Mouse (Mus musculus): ENCODE data around the gene Lmln. TPM values are rescaled to one million over a fixed set of nuclear protein-coding genes. Genes with fewer than 3 reads are reported as not detected.
A peak's percentile ranks its signal among the peaks of the same experiment; 100 is the strongest.
"Not testable (repeated sequence)": the region's sequence is repeated elsewhere in the genome, so short reads cannot be mapped to it uniquely, and the experiment has no call there.

The Lmln gene
- polyA plus RNA-seq, 1 experiment from 2014 or later = 1.8 TPM

GRCm38 (mm10) chr16:33058656-33059055 is 3.7 kb upstream of the Lmln start:
- H3K4me1 ChIP-seq = peaks cover 25% of the 10 kb centered on the region
- not testable (repeated sequence) for H3K9me3 ChIP-seq; H3K27me3 ChIP-seq; H3K4me3 ChIP-seq; ATAC-seq (ENCODE audit: insufficient number of reproducible peaks, insufficient read depth, low FRiP score, low TSS enrichment); H3K27ac ChIP-seq; H3K9ac ChIP-seq
- peak overlapping the region; percentile 72; the same call in 1 of the 2 replicates for H3K4me2 ChIP-seq (replicated peaks)
- WGBS = 91% methylated on average over 9 of the region's 9 CpGs
- peaks cover 32% of the 10 kb centered on the region for H3K36me3 ChIP-seq

DNA sequence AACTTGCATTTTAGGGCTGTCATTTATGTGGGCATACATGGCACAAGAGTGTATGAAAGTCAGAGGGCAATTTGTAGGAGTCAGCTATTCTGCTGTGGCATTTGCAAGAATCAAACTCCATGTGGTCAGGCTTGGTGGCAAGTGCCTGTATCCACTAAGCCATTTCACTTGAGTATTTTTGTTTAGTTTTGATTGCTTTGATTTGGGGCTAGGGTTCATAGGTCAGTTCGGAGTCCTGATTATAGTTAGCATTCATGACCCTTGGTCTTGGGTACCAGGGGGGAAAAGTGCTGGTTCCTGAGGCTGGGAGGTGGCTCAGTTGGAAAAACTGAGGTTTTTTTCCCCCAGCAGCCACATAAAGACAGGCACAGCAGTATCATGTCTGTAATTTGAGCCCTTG is 2.9 kb upstream of the Lmln start:
- Histone ChIP-seq H3K36me3 (peaks cover 32% of the 10 kb centered on the region), H3K4me2 (replicated peaks) (no peak overlapping the region), H3K27ac (no peak overlapping the region), H3K9ac (no peak overlapping the region), H3K4me1 (peaks cover 28% of the 10 kb centered on the region), H3K27me3 (no peaks in the 10 kb centered on the region), H3K9me3 (no peaks in the 10 kb centered on the region), H3K4me3 (no peak overlapping the region)
- no peak for ATAC-seq (ENCODE audit: insufficient number of reproducible peaks, insufficient read depth, low FRiP score, low TSS enrichment)
- WGBS = 83% methylated on average over 1 of the region's 1 CpGs

DNA sequence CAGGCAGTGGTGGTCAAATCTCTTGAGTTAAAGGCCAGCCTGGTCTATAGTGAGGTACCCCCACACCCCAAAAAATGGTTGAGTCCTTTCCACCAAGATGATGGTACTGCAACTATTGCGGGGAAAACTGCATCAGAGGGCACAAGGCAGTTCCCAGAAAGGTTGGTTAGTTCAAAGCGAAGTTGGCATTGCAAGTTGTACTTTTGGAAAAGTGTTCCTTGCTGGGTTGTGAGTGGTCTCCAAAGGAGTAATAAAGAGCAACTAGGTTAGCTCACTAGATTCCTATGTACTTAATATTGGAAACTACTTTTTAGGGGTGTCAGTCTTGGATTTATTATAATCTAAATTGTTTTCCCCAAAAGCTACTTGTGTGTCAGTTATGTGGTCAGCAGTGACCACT is 1.4 kb upstream of the Lmln start:
- no peaks in the 10 kb centered on the region for H3K27me3 ChIP-seq
- H3K9ac ChIP-seq = no peak overlapping the region
- H3K4me2 ChIP-seq (replicated peaks) = no peak overlapping the region
- peaks cover 28% of the 10 kb centered on the region for H3K4me1 ChIP-seq
- H3K4me3 ChIP-seq = no peak overlapping the region
- H3K9me3 ChIP-seq = no peaks in the 10 kb centered on the region
- no peak for ATAC-seq (ENCODE audit: insufficient number of reproducible peaks, insufficient read depth, low FRiP score, low TSS enrichment)
- H3K27ac ChIP-seq = no peak overlapping the region
- WGBS = 79% methylated on average over 2 of the region's 2 CpGs
- H3K36me3 ChIP-seq = peaks cover 32% of the 10 kb centered on the region

DNA sequence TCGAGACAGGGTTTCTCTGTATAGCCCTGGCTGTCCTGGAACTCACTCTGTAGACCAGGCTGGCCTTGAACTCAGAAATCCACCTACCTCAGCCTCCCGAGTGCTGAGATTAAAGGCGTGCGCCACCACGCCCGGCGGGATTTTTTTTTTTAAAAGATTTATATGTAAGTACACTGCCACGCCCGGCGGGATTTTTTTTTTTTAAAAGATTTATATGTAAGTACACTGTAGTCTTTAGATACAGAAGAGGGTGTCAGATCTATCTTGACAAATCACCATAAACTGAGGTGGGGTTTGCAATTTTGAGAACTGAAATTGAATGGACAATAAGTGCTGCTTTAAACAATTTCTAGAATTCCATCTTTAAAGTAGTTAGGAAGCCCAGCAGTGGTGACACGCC is 921 bp upstream of the Lmln start:
- Histone ChIP-seq H3K9ac (no peak overlapping the region), H3K36me3 (peaks cover 32% of the 10 kb centered on the region), H3K4me3 (no peak overlapping the region), H3K27me3 (no peaks in the 10 kb centered on the region), H3K27ac (peak overlapping the region; percentile 76), H3K4me1 (peaks cover 28% of the 10 kb centered on the region), H3K4me2 (replicated peaks) (peak overlapping the region; percentile 90), H3K9me3 (no peaks in the 10 kb centered on the region)
- no peak for ATAC-seq (ENCODE audit: insufficient number of reproducible peaks, insufficient read depth, low FRiP score, low TSS enrichment)
- 49% methylated on average over 11 of the region's 11 CpGs for WGBS

DNA sequence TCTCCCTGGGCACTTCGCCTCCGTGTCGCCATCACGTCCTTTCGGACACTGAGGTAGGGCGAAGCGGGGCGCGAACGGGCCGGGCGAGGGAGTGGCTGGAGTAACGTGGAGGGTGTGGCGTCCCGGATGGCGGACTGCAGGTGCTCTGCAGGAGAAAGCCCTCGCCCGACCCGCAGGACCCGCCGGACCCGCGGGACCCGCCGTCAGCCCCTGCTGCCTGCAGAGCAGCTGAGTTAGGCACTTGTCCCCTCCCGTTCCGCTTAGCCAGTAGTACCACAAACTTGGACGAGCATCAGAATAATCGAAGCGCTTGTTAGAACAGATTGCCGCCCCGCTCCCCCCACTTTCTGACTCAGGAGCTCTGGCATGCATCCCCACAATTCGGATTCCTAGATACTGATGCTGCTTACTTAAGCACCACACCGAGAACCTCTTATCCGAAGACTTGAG is 386 bp downstream of the Lmln start:
- peaks cover 32% of the 10 kb centered on the region for H3K36me3 ChIP-seq
- peak overlapping the region; percentile 76 for H3K27ac ChIP-seq
- no peaks in the 10 kb centered on the region for H3K27me3 ChIP-seq
- no peak; the same call in 1 of the 2 replicates for ATAC-seq (ENCODE audit: insufficient number of reproducible peaks, insufficient read depth, low FRiP score, low TSS enrichment)
- H3K4me1 ChIP-seq = peaks cover 28% of the 10 kb centered on the region
- peak overlapping the region; percentile 90 for H3K4me2 ChIP-seq (replicated peaks)
- peak overlapping the region; percentile 67 for H3K9ac ChIP-seq
- H3K9me3 ChIP-seq = no peaks in the 10 kb centered on the region
- peak overlapping the region; percentile 84 for H3K4me3 ChIP-seq
- WGBS = under 1% methylated on average over 34 of the region's 35 CpGs

DNA sequence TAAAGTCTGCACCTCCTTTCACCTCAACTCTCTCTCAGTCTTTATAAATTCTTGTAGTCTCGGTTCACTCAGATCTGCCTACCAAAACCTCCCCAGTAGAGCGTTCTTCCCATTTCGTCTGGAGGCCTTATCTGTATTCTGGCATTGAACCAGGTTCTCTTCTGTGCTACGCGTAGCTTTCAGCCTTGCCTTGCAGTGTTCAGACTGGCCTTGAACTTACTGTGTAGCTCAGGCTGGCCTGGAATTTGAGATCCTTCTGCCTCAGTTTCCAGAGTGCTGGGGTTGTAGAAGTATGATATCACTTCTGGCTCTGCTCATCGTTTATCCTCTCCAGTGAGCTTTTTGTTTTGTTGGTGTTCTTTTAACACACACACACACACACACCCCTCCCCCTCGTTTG is 946 bp downstream of the Lmln start:
- H3K4me2 ChIP-seq (replicated peaks) = peak overlapping the region; percentile 90
- H3K4me1 ChIP-seq = peaks cover 23% of the 10 kb centered on the region
- peaks cover 28% of the 10 kb centered on the region for H3K36me3 ChIP-seq
- peak overlapping the region; percentile 84 for H3K4me3 ChIP-seq
- H3K9ac ChIP-seq = peak overlapping the region; percentile 67
- no peaks in the 10 kb centered on the region for H3K9me3 ChIP-seq
- no peak for ATAC-seq (ENCODE audit: insufficient number of reproducible peaks, insufficient read depth, low FRiP score, low TSS enrichment)
- H3K27me3 ChIP-seq = no peaks in the 10 kb centered on the region
- H3K27ac ChIP-seq = no peak overlapping the region
- WGBS = 33% methylated on average over 7 of the region's 7 CpGs

DNA sequence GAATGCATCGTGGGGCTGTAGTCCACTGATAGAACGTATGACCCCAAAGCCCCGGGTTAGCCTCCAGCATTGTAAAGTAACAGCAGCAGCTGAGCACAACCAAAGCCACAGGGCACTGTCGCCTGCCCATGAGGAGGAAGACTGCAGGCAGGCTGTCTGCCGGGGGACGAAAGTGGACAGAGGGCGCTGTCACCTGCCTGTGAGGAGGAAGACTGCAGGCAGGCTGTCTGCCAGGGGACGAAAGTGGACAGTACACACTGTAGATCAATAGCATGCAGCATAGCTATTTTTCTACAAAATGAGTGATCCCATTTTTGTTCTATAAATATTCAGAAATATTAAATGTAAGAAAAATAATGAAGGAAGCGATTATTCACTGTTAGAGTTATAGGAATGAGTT is 2.3 kb downstream of the Lmln start:
- Histone ChIP-seq H3K9me3 (no peaks in the 10 kb centered on the region), H3K9ac (no peak overlapping the region), H3K4me2 (replicated peaks) (no peak overlapping the region), H3K27ac (no peak overlapping the region), H3K4me3 (no peak overlapping the region), H3K36me3 (peaks cover 14% of the 10 kb centered on the region), H3K27me3 (no peaks in the 10 kb centered on the region), H3K4me1 (peaks cover 14% of the 10 kb centered on the region)
- ATAC-seq (ENCODE audit: insufficient number of reproducible peaks, insufficient read depth, low FRiP score, low TSS enrichment) = no peak
- WGBS = 75% methylated on average over 9 of the region's 9 CpGs

DNA sequence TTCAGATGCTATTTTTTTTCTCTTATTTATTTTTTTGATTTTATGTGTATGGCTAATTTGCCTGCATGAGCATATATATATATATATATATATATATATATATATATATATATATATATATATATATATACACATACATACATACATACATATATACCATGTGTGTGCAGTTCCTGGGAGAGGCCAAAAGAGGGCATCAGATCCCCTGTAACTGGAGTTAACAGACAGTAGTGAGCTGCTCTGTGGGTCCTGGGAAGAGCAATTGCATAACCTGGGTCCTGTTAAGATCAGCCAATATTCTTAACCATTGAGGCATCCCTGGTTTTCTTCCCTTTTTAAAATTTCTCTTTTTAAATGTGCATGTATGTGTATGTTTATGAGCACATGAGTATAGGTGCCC is 8.6 kb downstream of the Lmln start:
- H3K36me3 ChIP-seq = peaks cover 7% of the 10 kb centered on the region; the same call in 1 of the 2 replicates
- no peak overlapping the region for H3K27ac ChIP-seq
- H3K4me2 ChIP-seq (replicated peaks) = no peak overlapping the region
- H3K4me3 ChIP-seq = no peak overlapping the region
- H3K4me1 ChIP-seq = no peaks in the 10 kb centered on the region
- ATAC-seq (ENCODE audit: insufficient number of reproducible peaks, insufficient read depth, low FRiP score, low TSS enrichment) = no peak
- H3K9me3 ChIP-seq = no peaks in the 10 kb centered on the region
- no peak overlapping the region for H3K9ac ChIP-seq
- no peaks in the 10 kb centered on the region for H3K27me3 ChIP-seq

DNA sequence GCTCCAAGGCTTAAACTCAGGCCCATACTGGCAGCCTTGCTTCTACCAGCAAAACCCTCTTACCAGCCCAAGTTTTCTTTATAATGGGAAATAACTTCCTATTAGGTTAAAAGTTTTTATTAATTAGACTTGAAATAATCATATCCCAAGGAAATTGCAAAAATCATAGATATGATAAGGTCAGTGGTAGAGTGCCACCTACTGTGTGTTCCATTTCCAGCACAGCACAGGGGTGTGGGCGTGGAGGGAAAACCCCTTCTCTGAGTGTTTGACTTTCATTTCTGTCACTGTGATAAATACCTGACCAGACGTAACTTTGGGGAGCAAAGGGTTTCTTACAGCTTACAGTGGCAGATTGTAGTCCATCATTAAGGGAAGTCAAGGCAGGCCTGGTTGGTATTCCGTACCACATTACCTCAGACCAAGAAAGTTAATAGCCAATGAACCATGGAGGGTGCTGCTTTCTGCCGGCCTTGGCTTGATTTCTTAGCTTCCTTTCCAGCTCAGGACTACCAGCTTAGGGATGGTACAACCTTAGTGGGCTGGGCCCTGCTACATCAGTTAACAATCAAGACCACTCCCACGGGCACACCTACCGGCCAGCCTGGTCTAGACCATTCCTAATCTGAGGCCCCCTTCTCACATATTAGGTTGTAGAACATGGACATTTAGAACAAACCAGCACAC is 10.7 kb downstream of the Lmln start:
- Histone ChIP-seq H3K27ac (no peak overlapping the region), H3K36me3 (peaks cover 7% of the 10 kb centered on the region; the same call in 1 of the 2 replicates), H3K9me3 (no peaks in the 10 kb centered on the region), H3K4me2 (replicated peaks) (no peak overlapping the region), H3K27me3 (no peaks in the 10 kb centered on the region), H3K9ac (no peak overlapping the region), H3K4me3 (no peak overlapping the region), H3K4me1 (no peaks in the 10 kb centered on the region)
- no peak for ATAC-seq (ENCODE audit: insufficient number of reproducible peaks, insufficient read depth, low FRiP score, low TSS enrichment)
- WGBS = 86% methylated on average over 6 of the region's 6 CpGs

GRCm38 (mm10) chr16:33074967-33075366 is 12.6 kb downstream of the Lmln start:
- H3K4me2 ChIP-seq (replicated peaks) = no peak overlapping the region
- H3K27me3 ChIP-seq = no peaks in the 10 kb centered on the region
- peaks cover 7% of the 10 kb centered on the region; the same call in 1 of the 2 replicates for H3K36me3 ChIP-seq
- H3K9ac ChIP-seq = no peak overlapping the region
- H3K4me3 ChIP-seq = no peak overlapping the region
- no peak overlapping the region for H3K27ac ChIP-seq
- H3K9me3 ChIP-seq = no peaks in the 10 kb centered on the region
- ATAC-seq (ENCODE audit: insufficient number of reproducible peaks, insufficient read depth, low FRiP score, low TSS enrichment) = no peak
- no peaks in the 10 kb centered on the region for H3K4me1 ChIP-seq
- 58% methylated on average over 5 of the region's 5 CpGs for WGBS

DNA sequence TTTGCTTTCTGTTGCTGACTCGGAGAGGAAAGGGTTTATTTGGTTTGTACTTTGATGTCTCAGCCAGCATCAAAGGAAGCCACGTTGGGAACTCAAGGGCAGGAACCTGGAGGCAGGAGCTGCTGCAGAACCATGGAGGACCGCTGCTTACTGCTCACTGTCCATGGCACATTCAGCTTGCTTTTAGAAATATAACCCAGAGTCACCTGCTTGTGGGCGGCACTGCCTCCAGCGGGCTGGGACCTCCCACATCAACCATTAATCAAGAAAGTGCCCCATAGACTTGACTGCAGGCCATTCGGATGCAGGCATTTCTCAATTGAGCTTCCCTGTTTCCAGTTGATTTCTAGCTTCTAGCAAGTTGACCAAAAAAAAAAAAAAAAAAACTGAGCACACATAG is 13.8 kb downstream of the Lmln start:
- no peak overlapping the region for H3K4me3 ChIP-seq
- H3K36me3 ChIP-seq = 0 out of 2 replicates have a peak, but pooled peaks cover 3% of the 10 kb centered on the region
- no peak overlapping the region for H3K9ac ChIP-seq
- no peak for ATAC-seq (ENCODE audit: insufficient number of reproducible peaks, insufficient read depth, low FRiP score, low TSS enrichment)
- no peak overlapping the region for H3K4me2 ChIP-seq (replicated peaks)
- no peaks in the 10 kb centered on the region for H3K9me3 ChIP-seq
- H3K4me1 ChIP-seq = no peaks in the 10 kb centered on the region
- H3K27ac ChIP-seq = no peak overlapping the region
- WGBS = 69% methylated on average over 6 of the region's 6 CpGs
- no peaks in the 10 kb centered on the region for H3K27me3 ChIP-seq

DNA sequence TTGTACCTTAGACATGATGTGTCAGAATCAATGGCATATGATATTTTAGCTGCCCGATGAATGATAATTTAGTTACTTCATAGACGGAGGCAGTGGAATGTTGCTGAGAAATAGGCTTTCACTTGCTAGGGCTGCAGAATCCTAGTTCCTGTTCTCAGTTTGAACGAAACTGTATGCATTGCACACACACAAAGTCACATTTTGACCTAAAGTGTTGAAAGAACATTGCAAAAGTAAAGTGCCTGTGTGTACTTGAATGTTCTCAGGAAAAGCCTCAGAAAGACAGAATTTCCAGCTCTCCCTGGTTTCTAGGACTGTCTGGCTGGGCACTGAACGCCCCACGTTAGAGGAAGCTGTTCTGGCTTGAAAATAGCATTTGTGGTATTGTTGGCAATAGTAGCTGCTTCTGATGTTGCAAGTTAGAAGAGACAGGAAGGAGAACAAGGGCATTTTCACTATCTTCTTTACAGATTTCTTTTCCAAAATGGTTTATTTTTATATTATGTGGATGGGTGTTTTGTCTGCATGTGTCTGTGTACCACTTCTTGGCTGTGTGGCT is 14.8 kb downstream of the Lmln start:
- no peaks in the 10 kb centered on the region for H3K27me3 ChIP-seq
- H3K4me3 ChIP-seq = no peak overlapping the region
- no peaks in the 10 kb centered on the region for H3K9me3 ChIP-seq
- no peak overlapping the region for H3K27ac ChIP-seq
- no peaks in the 10 kb centered on the region for H3K4me1 ChIP-seq
- H3K9ac ChIP-seq = no peak overlapping the region
- H3K4me2 ChIP-seq (replicated peaks) = no peak overlapping the region
- ATAC-seq (ENCODE audit: insufficient number of reproducible peaks, insufficient read depth, low FRiP score, low TSS enrichment) = no peak
- 91% methylated on average over 5 of the region's 5 CpGs for WGBS
- H3K36me3 ChIP-seq = peaks cover 8% of the 10 kb centered on the region; the same call in 1 of the 2 replicates
